Mouse (Mus musculus) induced T-regulatory cell, adult 2 months (primary cell): ENCODE results near the gene Zfp507.

ENCODE experiments used
- DNase-seq: peaks from one replicate; pipeline ENCODE4 v3.0.0-alpha.2; 2012; ENCODE audit warnings: low read depth

Zfp507 gene

DNA sequence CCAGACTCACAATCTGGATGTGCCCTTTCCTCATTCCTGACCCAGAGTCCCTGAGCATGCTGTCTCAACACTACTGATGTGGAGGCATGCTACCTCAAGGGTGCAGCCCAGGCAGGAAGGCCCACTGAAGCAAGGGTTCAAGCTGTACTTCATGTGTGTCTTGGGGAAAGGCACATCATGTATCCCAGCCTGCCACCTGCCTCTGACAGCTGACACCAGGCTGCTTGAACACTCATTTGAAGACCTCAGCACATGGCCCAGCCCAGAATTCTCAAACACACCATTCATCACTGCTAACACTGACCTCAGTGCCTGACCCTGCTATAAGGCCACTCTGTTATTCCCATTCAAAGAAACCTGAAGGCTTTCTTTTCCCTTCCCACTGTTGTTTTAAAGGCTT is 20.6 kb downstream of the Zfp507 start:
- no peak for DNase-seq

DNA sequence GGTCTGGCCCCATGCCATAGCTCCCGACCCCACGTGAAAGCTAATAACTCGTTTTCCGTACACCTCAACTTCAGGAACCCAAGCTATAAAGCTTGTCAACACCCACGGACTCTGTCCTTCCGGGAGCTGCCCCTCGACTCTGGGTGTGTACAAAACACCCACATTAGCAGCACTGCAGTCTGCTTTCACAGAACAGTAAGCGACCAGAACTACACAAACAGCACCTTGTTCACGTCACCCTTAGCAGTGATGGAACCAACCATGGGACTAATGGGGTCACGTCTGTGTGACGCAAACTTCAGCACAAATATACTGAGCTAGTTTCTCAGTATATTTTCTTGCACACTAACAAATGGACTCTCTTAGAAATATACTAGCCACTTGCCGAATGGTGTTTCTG is 28.7 kb downstream of the Zfp507 start:
- no peak for DNase-seq

DNA sequence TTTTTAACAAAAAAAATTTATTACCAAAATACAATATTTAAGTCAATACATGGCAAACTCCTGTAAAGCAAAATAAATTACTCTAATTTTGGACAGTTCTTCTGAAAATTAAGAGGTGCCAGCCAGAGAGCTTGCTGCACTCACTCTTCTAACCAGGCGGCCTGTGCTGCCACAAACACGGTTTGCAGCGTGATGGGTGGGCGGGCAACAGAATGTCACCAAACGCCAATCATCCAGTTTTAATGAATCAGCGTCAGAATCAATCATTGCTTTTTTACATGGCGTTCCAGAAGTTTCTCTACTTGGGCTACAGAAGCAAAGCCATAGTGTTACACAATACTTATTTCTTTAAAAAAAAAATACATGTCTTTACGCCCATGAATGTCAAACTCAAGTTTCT is 30.5 kb downstream of the Zfp507 start:
- DNase-seq: no peak

DNA sequence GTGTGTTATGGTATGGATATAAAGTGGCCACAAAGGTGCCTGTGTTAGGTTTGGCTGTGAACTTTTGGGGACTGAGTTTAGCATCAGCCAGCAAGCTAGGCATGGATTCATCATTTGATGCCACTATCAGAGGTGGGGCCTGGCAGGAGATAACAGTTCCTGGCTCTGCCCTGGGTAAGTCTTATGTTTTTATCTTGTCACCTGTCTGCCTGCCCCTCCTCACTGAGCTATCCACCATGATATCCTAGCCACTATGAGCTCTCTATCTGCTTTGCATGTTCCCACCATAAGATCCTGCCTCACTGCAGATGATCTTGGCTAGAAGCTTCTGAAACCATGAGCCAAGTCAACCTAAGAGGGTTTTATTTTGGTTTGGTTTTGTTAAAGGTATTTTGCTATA is 31.7 kb downstream of the Zfp507 start:
- DNase-seq: no peak

DNA sequence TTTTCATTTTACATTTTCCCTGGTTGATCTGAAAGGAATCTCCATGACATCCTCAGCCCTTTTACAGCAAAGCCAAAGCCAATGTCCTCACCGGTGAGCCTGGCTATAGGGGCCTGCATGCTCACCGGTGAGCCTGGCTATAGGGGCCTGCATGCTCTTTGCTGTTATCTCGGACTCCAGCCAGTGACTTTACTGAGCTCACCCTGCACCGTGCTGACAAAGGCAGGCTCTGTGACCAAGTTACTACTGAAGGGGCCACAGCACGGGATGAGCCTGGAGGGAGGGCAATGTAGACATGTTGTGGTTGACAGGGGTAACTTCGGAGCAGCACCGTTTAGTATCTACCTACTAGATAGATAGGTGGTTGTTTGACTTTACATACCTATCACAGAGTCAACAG is 32.7 kb downstream of the Zfp507 start:
- DNase-seq: no peak

DNA sequence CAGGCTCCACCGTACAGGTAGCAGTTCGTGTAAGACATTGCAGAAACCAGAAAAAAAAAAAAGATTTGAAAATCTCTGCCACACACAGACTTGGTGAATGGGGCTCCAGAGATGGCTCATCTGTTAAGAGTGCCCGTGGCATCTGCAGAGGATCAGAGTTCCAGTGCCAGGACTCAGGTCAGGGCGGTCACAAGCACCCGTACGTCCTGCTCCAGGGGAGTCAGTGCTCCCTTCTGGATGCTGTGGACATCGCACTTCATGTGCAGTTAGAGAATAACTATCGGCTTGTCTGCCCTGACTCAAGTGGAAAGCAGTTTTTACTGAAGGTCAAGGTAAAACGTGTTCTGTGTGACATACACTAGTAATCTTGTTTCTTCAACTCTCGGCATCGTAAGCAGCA is 38.3 kb downstream of the Zfp507 start:
- no peak for DNase-seq

DNA sequence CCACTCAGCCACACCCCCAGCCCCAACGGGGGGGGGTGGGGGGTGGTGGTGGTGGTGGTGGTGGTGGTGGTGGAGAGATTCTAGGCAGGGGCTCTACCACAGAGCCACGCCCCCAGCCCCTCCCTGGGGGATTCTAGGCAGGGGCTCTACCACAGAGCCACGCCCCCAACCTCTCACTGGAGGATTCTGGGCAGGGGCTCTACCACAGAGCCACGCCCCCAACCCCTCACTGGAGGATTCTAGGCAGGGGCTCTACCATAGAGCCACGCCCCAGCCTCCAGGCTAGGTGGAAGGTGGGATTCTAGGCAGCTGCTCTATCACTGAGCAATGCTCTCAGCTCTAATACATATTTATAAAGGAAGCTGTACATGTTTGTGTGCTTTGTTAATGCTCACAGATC is 41.0 kb downstream of the Zfp507 start:
- no peak for DNase-seq

DNA sequence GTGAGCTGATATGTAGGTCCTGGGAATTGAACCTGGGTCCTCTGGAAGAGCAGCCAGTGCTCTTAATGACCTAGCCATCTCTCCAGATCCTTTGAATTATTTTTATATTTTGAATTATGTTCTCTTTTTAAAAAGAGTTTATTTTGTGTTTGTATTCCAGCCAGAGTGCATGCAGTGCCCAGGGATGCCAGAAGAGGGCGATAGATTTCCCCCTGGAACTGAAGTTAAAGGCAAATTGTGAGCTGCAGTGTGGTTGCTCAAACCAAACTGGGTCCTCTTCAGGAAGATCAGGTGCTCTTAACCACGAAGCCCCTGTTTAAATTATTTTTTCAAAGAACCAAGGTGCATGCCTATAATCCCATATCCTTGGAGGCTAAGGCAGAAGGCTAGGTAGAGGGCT is 43.2 kb downstream of the Zfp507 start:
- peak; percentile 62 for DNase-seq

DNA sequence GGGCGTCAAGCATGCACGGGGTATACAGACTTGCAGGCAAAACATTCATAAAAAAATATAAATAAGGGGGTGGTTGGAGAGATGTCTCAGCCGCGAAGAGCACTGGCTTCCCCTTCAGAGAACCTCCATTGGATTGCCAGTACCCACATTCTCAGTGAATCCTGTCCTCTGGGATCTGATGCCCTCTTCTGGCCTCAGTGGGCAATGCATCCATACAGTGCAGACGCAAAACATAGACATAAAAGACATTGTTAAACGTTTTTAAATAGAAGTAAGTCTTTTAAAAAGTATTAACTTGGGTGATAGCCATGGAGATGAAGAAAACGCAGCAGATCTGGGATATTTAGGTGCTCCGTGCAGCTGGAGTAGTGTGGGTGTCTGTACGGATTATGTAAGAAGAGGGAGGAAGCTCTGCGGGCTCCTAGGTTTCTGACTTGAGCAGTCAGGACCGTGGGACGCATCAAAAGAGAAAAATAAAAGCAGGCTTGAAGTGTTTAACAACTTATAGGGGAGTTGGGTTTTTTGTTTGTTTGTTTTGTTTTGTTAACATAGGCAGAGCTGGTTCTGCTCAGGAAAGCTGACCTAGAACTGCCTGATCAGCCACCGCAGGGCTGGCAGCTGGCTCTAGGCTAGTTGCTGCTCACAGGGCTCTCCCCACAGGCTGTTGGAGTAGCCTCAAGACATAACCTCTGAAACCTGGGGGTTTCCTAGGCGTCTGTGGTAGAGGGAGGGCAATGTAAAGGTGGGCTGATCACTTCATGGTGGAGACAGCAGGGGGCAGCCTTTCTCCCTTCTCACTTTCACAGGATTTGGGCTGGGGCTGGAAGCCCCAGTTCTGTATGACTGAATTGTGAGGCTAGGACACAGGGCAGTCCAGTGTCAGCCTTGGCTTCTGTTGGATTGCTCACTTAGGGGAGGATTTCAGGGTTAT is 46.0 kb downstream of the Zfp507 start:
- DNase-seq: peak; percentile 73

DNA sequence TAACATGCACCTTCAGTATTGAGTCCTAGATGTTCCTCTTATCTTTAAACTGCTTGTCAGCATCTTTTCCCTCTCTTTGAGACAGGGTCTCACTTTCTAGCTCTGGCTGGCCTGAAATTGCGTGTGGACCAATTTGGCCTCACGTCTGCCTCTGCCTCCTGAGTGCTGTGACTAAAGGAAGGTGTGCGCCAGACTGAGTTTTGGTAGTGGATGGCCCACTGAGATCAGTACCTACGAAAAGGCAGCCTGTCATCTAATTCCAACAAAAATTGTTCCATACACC is 48.0 kb downstream of the Zfp507 start:
- no peak for DNase-seq

DNA sequence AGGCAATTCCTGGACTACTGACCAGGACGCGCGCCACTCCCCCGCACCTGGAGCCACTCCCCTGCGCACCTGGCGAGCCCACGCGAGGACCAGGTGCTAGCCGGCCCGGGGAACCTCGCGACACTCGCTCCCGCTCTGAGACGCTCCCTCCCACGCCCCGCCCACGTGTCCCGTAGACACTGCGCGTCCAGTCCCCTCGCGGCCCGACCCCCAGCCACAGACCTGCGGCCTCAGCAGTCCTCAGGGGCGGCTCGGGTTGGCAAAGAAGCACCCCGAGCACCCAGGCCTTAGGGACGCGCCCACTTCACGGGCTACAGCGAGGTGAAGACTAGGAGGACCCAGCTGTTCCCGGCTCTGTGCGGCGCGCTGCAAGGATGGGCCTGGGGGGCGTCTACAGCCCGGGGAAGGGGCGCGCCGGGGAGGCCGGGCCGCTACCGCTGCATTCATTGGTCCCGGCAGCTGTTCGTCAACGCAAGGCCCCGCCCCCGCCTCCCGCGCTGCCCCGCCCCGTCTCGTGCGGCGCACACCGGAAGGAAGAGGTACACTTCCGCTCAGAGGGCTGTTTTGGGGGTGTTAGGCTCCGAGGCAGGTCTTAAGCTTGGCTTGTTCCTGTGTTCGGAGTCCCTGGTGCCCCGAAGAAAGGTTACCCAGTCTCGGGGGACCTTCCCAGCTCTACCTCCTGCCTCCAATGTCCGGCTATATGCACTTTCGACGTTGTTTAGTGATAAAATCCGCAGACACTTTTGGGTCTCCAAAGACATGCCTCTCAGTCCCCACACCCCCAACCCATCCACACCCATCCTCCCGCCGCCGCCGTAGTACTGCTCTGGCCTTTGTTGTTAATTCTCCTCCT is 48.5 kb downstream of the Zfp507 start, which contains the start of gene Dpy19l3:
Dpy19l3 (minus strand) TSS at position 422 of the 853 bp plus-strand sequence.
- DNase-seq: peak; percentile 92

DNA sequence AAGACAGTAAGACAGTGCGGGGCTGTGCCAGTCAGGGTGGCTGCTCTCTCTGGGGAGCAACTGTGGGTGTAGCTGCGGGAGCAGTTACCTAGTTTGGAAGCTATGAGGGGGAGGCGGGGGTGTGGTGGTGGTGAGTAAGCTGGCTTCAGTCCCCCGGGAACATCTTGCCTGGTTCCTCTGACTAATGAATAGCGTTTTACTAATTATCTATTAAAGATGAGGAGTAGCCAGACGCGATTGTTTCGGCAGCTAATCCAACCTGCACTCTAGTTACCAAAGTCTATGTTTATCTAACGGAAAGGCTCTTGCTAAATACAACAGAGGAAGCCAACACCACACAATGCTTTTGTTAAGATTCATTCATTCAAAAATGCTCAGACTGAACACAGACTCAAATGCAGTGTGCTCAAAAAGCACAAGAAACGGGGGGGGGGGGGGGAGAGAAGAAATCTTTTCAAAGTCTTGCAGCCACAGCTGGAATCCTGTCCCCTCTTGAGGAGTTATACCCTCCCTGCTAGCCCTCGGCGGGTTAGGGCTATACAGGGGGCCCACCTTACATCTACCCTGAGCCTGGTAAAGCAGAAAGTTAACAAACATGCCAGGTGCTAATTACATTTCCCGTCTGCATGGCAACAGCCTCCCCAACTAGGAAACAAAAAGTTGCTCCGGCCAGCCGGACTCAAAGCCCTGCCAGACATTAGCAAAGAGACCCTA is 49.3 kb downstream of the Zfp507 start:
- DNase-seq: no peak

DNA sequence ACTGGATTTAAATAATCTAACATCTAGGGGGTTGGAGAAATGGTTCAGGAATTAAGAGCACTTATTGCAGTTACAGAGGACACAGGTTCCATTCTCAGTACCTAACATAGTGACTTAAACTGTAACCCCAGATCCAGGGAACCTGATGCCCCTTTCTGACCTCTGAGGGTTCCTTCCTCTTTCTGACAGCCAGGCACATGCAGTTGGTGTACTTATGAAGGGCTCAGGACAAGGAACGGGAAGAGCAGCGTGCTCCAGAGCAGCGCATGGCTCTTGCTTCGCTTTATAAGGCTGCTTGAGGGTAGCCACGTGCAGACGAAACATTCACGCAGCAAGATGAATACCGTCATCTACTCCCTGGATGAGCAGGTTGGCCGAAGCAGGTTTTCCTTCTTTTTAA is 51.9 kb downstream of the Zfp507 start:
- DNase-seq: no peak

DNA sequence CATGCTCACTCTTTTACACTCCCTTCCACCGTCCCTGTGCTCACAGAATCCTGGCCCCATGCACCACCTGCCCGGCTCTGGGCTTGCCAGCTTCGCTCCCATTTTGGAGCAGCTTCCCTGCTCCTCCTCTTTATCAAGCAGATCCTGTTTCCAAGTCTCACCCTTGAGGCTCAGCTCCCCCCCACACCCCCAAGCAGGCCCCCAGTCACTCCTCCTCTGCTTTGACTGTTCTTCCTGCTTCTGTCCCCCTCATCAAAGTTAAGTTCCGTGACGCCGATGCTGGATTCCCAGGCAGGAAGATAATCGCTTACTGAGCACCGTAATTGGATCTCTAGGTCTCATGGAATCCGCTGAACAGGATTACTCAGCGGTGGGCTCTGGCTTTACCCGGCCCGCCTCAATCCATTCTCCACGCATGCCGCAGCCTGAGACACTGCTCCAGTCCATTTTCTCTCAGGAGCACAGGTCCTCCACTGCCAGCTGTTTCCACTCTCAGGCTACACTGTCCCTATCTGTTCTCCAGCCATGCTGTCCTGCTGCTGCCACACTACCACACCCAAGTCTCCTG is 55.3 kb downstream of the Zfp507 start:
- DNase-seq: no peak

DNA sequence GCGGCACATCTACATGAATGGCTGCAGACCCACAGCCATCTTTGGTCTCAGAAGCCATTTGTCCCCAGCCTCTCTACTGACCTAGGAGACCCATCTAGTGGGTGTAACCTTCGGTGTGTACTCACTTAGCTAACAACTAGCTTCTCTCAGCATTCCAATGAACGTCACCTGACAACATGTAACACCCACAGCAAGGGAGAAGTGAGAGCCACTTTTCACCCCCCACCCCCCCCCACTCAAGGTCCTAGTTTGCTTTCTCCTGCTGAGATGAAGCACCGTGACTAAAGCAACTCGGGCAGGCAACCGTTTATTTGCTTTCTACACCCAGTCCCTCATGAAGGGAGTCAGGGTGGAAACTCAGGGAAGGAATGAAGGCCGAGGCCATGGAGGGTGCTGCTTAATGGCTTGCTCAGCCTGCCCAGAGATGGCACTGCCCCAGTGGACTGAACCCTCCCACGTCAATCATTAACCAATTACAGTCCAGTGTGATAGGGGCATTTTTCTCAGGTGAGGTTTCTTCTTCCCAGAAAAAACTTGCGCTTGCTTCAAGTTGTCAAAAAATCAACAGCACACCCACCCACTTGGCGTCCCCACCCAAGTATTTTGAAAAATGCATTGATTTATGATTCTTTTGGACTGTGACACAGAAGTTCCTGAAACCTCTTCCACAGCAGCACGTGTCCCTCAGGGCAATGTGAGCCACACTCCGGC is 56.0 kb downstream of the Zfp507 start:
- no peak for DNase-seq

DNA sequence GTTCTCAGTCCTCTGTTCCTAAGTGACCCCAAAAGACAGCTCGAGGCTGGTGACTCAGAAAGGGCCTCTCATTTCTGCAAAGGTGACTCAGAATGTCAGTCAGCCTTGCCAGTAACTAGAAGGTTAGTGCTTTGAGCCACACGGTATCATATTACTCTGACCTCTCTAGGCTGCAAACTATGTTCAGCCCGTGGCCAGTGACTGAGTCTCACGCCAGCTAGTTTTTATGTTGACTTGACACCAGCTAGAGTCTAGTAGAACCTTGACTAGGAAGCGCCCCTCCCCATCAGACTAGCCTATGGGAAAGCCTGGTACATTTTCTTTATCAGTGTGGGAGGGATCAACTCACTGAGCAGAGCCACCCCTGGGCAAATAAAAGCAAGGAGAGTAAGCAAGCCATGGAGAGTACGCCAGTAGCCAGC is 57.5 kb downstream of the Zfp507 start:
- no peak for DNase-seq

DNA sequence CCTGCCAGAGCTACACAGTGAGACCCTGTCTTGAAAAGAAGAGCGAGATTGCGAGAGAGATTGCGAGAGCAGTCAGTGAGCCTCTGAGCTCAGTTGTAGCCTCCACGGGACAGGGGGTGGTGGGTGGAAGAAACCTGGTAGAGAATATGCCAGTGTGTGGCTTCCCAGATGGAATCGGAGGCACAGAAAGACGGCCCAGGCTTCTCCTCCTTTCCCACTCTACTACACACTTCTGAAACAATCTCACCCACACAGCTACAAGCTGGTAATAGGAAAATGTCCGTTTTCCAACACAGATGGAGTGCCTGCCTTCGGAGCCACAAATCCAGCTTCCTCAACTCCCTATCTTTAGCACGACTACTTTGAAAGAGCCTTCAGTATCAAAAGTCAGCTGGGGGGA is 58.0 kb downstream of the Zfp507 start:
- no peak for DNase-seq

DNA sequence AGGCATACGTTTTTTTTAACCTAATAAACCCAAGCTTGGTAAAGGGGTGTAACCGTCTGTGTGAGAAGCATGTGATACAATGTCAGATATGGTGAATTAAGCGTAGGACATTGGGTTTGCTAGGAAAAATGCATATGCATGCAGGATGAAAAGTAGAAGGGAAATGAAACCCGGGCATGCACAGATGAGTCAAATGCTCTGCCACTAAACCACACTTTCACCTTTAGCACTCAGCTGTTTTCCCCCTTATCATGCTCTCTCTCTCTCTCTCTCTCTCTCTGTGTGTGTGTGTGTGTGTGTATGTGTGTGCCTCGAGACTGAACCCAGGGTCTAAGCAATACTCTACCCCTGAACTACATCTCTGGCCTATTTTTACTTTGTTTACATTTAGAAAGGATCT is 60.5 kb downstream of the Zfp507 start:
- peak; percentile 45 for DNase-seq

DNA sequence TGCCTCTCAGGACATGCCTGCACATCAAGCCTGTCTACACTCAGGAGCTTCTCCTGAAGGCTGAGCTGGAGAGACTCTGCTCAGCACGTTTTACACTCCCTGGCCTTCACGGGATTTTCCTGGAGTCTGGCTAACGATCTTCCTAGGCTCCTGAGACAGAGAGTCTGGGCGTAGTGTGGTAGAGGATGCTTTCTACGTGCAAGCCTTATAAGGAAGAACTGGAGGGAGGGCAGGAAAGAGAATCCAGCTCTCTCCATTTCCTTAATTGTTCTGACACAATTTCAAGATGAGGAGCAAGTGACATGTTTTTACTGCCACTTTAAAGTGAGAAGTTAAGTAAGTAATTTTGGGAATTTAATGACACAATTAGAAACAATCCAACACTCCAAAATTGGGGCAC is 60.9 kb downstream of the Zfp507 start:
- no peak for DNase-seq

DNA sequence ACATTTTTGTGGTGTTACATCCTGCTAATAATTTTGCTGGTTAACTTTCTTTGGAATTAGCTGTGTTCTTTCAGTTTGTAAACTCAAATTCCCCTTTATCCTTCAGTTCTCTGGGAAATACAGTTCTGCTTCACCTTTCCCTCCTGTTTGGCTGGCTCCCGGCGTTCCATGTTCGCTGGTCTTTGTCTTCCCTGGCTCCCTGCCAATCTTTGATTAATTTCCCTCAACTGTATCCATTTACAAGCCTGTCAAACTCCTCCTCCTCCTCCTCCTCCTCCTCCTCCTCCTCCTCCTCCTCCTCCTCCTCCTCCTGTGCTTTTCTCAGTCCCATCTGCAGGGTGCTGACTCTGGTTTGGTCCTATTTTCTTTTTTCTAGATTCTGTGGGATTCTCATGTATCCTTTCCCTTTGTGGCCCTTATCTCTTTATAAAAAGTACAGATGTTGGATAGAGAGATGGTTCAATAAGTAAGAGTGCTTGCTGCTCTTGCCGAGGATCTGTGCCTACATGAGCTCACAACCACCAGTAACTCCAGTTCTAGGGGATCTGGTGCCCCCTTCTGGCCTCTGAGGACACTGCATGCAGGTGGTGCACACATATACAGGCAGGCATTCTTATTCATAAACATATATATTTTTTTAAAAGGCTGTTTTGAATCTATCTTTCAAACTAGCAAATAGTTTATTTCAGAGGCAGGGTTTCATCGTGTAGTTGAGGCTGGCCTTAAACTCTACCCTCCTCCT is 62.1 kb downstream of the Zfp507 start:
- peak; percentile 80 for DNase-seq

DNA sequence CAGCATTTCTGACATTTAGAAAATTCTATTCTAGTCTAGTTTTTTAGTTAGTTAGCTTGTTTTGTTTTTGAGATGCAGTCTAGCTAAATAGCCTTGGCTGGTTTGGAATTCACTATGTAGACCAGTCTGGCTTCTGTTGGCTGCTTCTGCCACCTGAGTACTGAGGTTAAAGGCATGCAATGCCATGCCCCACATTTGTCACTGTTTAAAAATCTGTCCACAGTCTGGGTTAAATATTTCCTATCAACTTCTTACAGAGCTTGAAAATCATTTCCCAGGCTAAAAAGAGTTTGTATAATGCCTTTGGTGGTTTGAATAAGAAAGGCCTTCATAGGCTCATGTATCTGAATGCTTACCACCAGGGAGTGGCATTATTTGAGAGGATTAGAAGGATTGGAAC is 63.9 kb downstream of the Zfp507 start:
- DNase-seq: no peak
